Mouse (Mus musculus) 416B (cell line): Measurements from ENCODE around the gene Scnn1b.
A peak's percentile ranks its signal among the peaks of the same experiment; 100 is the strongest.

ENCODE experiments used
- DNase-seq: peaks from one replicate; pipeline ENCODE4 v3.0.0; 2011; ENCODE audit warnings: low read depth

The Scnn1b gene

GRCm38 (mm10) chr7:121913944-121914343, 49.1 kb downstream of the Scnn1b start:
- DNase-seq: no peak

GRCm38 (mm10) chr7:121924361-121924760, 59.5 kb downstream of the Scnn1b start:
- no peak for DNase-seq

GRCm38 (mm10) chr7:121927882-121928281, 63.0 kb downstream of the Scnn1b start:
- DNase-seq: no peak

GRCm38 (mm10) chr7:121931246-121931645, 66.4 kb downstream of the Scnn1b start:
- DNase-seq: no peak

GRCm38 (mm10) chr7:121933675-121934074, 68.8 kb downstream of the Scnn1b start:
- DNase-seq: no peak

GRCm38 (mm10) chr7:121934346-121934745, 69.5 kb downstream of the Scnn1b start:
- peak; percentile 15 for DNase-seq

GRCm38 (mm10) chr7:121935906-121936794, 71.3 kb downstream of the Scnn1b start:
- no peak for DNase-seq

GRCm38 (mm10) chr7:121936861-121937630, 72.2 kb downstream of the Scnn1b start:
- no peak for DNase-seq

- DNase-seq: no peak
Measured at GRCm38 (mm10) chr7:121938124-121938891, 73.5 kb downstream of the Scnn1b start.

GRCm38 (mm10) chr7:121939244-121939643, 74.4 kb downstream of the Scnn1b start:
- no peak for DNase-seq

- DNase-seq: peak; percentile 69
Measured at GRCm38 (mm10) chr7:121939729-121940128, 74.9 kb downstream of the Scnn1b start.

GRCm38 (mm10) chr7:121941016-121941415, 76.2 kb downstream of the Scnn1b start:
- no peak for DNase-seq

GRCm38 (mm10) chr7:121941640-121942039, 76.8 kb downstream of the Scnn1b start:
- DNase-seq: no peak

GRCm38 (mm10) chr7:121942371-121942770, 77.5 kb downstream of the Scnn1b start:
- DNase-seq: no peak

GRCm38 (mm10) chr7:121946196-121946595, 81.4 kb downstream of the Scnn1b start:
- DNase-seq: no peak

- no peak for DNase-seq
Measured at GRCm38 (mm10) chr7:121947513-121947912, 82.7 kb downstream of the Scnn1b start.

GRCm38 (mm10) chr7:121954891-121955669, 90.2 kb downstream of the Scnn1b start:
- no peak for DNase-seq

GRCm38 (mm10) chr7:121955802-121956201, 91.0 kb downstream of the Scnn1b start:
- DNase-seq: no peak

- no peak for DNase-seq
Measured at GRCm38 (mm10) chr7:121961913-121962570, 97.2 kb downstream of the Scnn1b start.

GRCm38 (mm10) chr7:121962571-121962959, 97.7 kb downstream of the Scnn1b start:
- DNase-seq: no peak

- peak; percentile 73 for DNase-seq
Measured at GRCm38 (mm10) chr7:121963883-121964398, 99.1 kb downstream of the Scnn1b start.
